Mouse (Mus musculus) R1 (cell line): ENCODE data around the gene Nubp2.
A peak's percentile ranks its signal among the peaks of the same experiment; 100 is the strongest.

Source experiments
- DNase-seq: peaks from one replicate; pipeline ENCODE4 v3.0.0-alpha.2; 2018; ENCODE audit warnings: low read depth, low spot score

Gene Nubp2

GRCm38 (mm10) chr17:24861785-24862184, 24.4 kb downstream of the Nubp2 start:
- DNase-seq, result no peak

GRCm38 (mm10) chr17:24860076-24860475, 26.1 kb downstream of the Nubp2 start:
- no peak for DNase-seq

- DNase-seq, result no peak
These were observed 27.2 kb downstream of the Nubp2 start for GRCm38 (mm10) chr17:24858967-24859366.

GRCm38 (mm10) chr17:24857831-24858470, 28.2 kb downstream of the Nubp2 start:
- DNase-seq, result no peak

- no peak for DNase-seq
These were observed 29.6 kb downstream of the Nubp2 start for GRCm38 (mm10) chr17:24856589-24856988.

GRCm38 (mm10) chr17:24855838-24856464, 30.2 kb downstream of the Nubp2 start:
- DNase-seq, result no peak

GRCm38 (mm10) chr17:24851381-24852125, 34.6 kb downstream of the Nubp2 start:
- no peak for DNase-seq

GRCm38 (mm10) chr17:24850773-24851127, 35.4 kb downstream of the Nubp2 start:
- DNase-seq, result no peak

- peak; percentile 100 for DNase-seq
These were observed 35.9 kb downstream of the Nubp2 start, which contains the start of gene Fahd1 for GRCm38 (mm10) chr17:24850065-24850772. Fahd1 (minus strand) TSS chr17:24850364.

- DNase-seq, result no peak
These were observed 36.5 kb downstream of the Nubp2 start for GRCm38 (mm10) chr17:24849733-24850064.

- DNase-seq, result no peak
These were observed 37.5 kb downstream of the Nubp2 start for GRCm38 (mm10) chr17:24848600-24849031.

GRCm38 (mm10) chr17:24847386-24847785, 38.8 kb downstream of the Nubp2 start:
- DNase-seq, result no peak

GRCm38 (mm10) chr17:24844525-24844924, 41.6 kb downstream of the Nubp2 start:
- no peak for DNase-seq

- no peak for DNase-seq
These were observed 43.5 kb downstream of the Nubp2 start for GRCm38 (mm10) chr17:24842631-24843030.

- peak; percentile 25 for DNase-seq
These were observed 45.0 kb downstream of the Nubp2 start for GRCm38 (mm10) chr17:24841133-24841532.

- no peak for DNase-seq
These were observed 45.8 kb downstream of the Nubp2 start for GRCm38 (mm10) chr17:24840341-24840740.

- DNase-seq, result no peak
These were observed 46.3 kb downstream of the Nubp2 start, which contains the start of gene Hagh for GRCm38 (mm10) chr17:24839842-24840241. Hagh (plus strand) TSS chr17:24840143.
